Mouse (Mus musculus) left cerebral cortex, postnatal 36 days (tissue): ENCODE measurements at regions not wholly inside any gene's neighbourhood (a gene's known extent, or its start where the extent isn't known, plus 50 kb on each side); places are given as distances from the start of the nearest gene placed in this dataset.

ENCODE experiments used
- DNase-seq, 2 experiments: peaks; one replicate each; pipeline ENCODE4 v3.0.0; 2021 to 2022; ENCODE audit warnings: low spot score in 2 of 2, mixed read lengths in 1 of 2
- intact Hi-C: fragments of 180-260 bp; cut with DNase I; formaldehyde crosslinking; loops from one replicate; pipeline ENCODE4 v1.15.1; 2025

GRCm38 (mm10) chr9:27685325-27685724, 105.2 kb upstream of the Opcml start:
- DNase-seq = no peak
- intact Hi-C loops = no loop called here

DNA sequence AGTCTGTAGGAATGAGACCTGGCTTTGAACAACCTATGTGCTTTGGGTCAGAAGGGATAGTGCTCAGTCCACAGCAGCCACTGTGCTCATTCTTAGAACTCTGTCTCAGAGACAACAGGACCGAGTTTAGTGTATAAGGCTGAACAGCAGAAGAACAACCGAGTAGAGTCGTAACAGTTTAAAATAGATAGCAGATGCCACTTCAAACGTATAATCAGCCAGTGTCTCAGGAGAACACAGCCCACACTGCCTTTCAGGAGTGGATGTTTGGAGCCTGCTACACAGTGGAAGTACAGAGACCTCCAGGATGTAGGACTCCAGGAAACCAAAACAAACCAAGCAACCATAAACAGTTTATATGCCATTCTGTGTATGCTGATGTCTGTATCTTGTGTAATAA, 99.0 kb upstream of the Opcml start:
- DNase-seq = no peak
- intact Hi-C loops = no loop called here

DNA sequence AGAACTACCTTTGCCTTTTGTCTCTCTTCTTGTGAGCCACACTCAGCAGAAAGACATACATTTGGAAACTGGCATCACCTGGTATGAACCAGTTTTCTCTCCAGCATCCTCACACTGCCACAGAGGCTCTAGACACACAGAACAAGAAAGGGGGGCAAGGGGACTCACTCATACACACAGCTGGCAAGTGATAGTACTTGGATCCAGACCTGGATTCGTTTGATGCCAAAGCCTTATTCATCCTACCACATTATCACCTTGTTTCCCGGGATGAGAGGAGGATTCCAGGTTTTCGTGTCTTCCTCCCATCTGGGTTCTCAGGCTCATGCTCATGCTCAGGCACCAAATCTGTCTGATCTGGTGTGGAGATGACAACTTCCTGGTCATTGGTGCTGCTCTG, 97.8 kb upstream of the Opcml start:
- intact Hi-C loops = no loop called here

DNA sequence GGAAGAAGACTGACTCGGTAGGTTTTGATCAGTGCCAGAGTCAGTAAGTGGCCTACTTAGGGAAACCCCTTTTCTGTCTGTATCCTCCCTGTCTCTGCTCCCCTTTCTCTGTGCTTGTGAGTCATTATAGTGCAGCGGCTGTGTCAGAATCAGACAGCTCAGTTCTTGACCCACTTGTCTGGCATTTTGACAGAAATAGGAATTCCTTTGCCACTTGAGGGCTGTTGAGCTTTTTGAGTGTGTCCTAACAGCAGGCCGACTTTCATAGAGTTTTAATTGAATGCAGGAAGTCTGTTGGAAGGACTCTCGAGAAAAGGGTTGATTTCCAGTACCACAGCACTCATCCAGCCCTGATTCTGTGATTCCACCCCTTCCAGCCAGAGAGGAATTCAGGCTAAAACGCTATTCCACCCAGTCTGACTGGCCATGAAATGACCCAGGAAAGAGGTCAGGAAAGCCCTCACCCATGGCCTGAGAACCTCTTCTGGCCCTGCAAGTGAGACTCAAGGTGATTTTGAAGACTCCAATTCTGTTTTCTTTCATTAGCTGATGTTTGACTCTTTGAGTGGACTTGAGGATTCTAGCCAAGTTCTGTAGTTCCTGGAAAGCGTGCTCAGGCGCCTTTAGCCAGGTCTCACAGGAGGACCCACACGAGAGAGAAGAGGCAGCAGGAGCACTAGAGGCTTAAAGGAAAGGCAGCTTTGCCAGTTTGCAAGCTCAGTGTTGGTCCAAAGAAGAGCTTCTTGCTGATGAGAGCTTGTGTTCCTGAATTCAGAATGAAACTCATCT, 95.6 kb upstream of the Opcml start:
- intact Hi-C loops = no loop called here
- no peak for DNase-seq

More for the DNA sequence above, 97.8 kb upstream of the Opcml start:
- no peak for DNase-seq

DNA sequence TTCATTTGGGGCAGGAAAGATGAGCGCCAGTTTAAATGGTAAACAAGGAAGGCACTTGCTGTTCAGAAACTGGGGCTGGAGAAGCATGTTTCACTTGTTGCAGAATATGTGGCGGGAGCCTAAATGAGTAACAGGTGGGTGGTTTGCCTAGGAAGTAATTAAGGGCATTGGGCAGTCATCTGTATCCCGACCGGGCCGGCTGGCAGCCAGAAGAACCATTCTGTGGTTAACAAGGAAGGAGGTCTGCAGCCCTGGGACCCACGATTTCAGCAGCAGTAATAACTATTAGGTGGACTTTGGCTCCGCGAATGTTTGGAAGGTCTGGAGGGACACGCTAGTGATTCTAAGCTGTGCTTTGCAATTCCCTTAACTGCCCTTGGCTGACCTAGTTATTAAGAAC, 89.0 kb upstream of the Opcml start:
- no peak for DNase-seq
- intact Hi-C loops = no loop called here

GRCm38 (mm10) chr9:27702140-27702539, 88.4 kb upstream of the Opcml start:
- intact Hi-C loops = no loop called here
- DNase-seq = no peak

- no peak for DNase-seq
- intact Hi-C loops = no loop called here
Measured at GRCm38 (mm10) chr9:27704001-27704400, 86.6 kb upstream of the Opcml start.

- intact Hi-C loops = no loop called here
- DNase-seq = no peak
Measured at GRCm38 (mm10) chr9:27723840-27724408, 66.7 kb upstream of the Opcml start.

DNA sequence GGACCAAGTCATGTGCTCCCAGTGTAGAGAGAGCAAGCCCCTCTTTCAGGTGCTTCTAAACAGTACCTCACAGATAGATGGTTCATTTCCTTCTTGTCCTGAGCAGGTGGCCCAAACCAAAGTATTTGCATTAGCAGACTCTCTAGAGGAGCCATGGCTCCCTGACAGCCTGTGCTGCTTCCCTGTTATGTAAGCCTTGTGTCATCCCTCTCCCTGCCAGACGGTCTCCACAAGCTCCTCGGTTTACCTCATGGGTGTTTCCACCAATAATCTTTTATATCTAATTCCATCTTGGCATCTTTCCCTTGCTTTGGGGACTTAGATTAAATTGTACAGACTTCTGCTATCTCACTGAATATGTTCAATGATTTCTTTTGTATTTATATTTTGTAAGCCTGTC, 66.0 kb upstream of the Opcml start:
- intact Hi-C loops = no loop called here

GRCm38 (mm10) chr9:27728652-27729557, 61.7 kb upstream of the Opcml start:
- intact Hi-C loops = no loop called here
- peak; percentile 85 to 86 for DNase-seq

More for the DNA sequence above, 66.0 kb upstream of the Opcml start:
- DNase-seq = peak; percentile 30 to 35

DNA sequence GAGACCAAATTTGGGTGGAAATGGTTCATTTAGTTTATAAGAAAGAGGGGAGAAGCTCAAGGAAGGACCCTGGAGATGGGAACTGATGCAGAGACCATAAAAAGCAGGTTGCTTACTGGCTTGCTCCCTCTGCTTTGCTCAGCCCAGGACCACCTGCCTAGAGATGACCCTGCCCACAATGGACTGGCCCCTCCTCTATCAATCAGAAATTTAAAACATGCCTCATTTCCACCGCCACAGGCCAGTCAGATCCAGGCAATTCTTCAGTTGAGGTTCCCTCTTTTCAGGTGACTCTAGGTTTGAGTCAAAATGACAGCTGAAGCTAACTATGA, 61.1 kb upstream of the Opcml start:
- intact Hi-C loops = no loop called here
- DNase-seq = no peak

DNA sequence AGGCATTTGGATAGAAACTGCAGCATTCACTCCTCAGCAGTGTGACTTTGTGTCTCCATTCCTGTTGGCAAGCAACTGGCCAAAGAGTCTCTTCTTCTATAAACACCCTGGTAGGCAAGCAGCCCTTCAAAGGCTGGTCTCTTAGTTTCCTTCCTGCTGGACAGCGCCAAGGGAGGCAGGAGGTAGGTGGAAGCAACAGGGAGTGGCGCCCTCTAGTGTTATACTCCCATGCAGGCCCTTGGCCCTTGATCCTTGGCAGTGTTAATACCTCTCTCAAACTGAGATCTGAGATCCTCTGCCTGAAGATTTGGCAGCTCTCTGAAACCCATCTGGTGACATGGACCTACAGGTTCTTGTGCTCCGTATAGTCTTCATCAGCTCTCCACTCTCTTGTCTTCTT, 51.3 kb upstream of the Opcml start:
- intact Hi-C loops = loop anchor here (10.0 kb wide), 1 partner anchor 324 kb away; no protein-coding TSS in a partner anchor
- peak in 1 of 2 experiments; percentile 17 for DNase-seq
